Mouse (Mus musculus): Measurements from ENCODE around the gene Bag3.
A peak's percentile ranks its signal among the peaks of the same experiment; 100 is the strongest.
"Not testable (repeated sequence)": the region's sequence is repeated elsewhere in the genome, so short reads cannot be mapped to it uniquely, and the experiment has no call there.

Gene Bag3

DNA sequence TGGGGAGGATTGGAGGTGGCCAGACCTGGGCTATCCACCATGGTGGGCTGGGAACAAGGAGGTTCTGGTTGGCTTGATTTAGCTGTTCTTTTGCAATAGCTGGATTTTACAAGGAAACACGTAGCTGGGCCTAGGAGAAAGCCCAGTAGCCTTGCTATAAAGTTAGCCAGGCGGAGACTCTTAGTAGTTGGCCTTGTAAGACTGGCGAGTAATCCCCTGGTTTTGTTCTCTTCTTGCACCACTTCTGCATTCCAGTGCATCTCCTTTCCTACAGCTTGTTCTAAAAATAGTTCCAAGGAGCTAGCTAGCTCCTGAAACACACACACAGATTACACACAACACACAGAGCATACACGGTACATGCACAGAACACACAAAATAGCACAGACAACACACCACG lies 15.4 kb downstream of the Bag3 start:
- no peak for DNase-seq

GRCm38 (mm10) chr7:128540111-128540510 lies 16.7 kb downstream of the Bag3 start:
- DNase-seq: no peak

DNA sequence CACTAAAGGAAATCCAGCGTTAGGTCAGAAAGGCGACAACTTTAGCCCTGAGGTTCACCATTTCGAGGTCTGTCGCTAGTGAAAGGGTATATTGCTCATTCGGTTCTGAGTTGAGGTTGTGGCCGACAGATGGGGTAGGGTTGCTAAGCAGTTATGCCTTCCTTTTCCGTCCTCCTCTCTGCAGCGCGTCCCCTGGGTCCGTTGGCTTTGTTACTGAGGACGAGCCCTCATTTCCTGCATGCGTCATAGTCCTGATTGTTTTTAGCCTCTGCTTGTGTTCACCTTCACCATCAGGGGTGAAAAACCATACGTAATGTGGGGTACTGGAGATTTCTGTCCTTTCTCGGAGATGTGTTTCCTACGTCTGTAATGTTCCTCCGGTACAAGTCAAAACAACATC lies 17.3 kb downstream of the Bag3 start:
- DNase-seq: no peak

- DNase-seq: no peak
Observed at GRCm38 (mm10) chr7:128541186-128541585, 17.8 kb downstream of the Bag3 start.

- DNase-seq: no peak
Observed at GRCm38 (mm10) chr7:128541771-128542170, 18.4 kb downstream of the Bag3 start.

GRCm38 (mm10) chr7:128542488-128542887 lies 19.1 kb downstream of the Bag3 start:
- DNase-seq: no peak

DNA sequence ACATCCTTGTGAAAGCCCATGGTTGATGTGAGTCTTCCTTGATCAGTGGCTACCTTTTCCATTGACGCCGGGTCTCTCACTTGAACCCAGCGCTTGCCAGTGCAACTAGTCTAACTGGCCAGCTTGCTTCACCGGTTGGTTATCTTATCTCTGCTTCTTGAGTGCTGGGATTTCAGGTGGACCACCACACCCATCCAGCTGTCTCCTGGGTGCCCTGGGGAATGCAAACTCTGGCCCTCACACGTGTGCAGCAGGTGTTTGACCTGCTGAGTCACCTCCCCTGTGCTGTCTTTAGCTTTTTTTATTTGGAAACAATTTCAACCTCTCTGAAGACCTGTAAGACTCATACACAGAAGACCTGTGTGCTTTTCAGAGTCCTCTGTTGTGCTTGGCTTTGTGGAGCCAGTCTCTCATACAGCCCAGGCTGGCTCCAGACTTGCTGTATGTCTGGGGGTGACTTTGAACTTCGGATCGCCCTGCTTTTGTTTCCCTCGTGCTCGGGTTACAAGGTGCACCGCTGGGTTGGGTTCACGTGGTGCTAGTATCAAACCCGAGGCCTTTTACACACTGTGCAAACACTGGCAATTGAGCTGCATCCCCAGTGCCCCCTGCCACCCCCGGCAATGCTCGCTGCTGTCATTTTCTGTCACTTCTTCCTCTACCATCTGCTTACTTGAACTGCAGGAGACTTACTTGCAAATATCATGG lies 19.9 kb downstream of the Bag3 start:
- DNase-seq: no peak

DNA sequence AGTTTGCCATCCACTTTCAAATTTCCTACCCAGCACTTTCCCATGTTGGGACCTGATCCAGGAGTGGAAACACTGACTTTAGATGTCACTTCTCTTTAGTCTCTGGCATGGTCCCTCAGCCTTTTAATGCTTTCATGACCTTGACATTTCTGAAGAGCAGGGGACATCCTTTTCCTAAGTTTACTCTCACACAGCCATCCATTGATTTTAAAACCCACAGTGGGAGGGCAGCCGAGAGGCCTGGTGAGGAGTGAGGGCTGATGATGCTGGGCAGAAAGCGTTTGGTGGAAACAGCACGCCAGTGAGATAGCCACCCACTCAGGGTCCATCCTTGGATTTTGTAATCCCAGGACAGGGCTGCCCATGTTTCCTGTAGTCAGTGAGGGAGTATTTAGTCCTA lies 20.5 kb downstream of the Bag3 start:
- DNase-seq: no peak

GRCm38 (mm10) chr7:128544566-128545262 lies 21.3 kb downstream of the Bag3 start:
- DNase-seq: no peak

- DNase-seq: no peak
Observed at GRCm38 (mm10) chr7:128546031-128546430, 22.6 kb downstream of the Bag3 start.

GRCm38 (mm10) chr7:128549137-128549536 lies 25.7 kb downstream of the Bag3 start:
- no peak for DNase-seq

GRCm38 (mm10) chr7:128550328-128551086 lies 27.1 kb downstream of the Bag3 start:
- DNase-seq: no peak

GRCm38 (mm10) chr7:128551087-128551457 lies 27.7 kb downstream of the Bag3 start:
- DNase-seq: no peak

DNA sequence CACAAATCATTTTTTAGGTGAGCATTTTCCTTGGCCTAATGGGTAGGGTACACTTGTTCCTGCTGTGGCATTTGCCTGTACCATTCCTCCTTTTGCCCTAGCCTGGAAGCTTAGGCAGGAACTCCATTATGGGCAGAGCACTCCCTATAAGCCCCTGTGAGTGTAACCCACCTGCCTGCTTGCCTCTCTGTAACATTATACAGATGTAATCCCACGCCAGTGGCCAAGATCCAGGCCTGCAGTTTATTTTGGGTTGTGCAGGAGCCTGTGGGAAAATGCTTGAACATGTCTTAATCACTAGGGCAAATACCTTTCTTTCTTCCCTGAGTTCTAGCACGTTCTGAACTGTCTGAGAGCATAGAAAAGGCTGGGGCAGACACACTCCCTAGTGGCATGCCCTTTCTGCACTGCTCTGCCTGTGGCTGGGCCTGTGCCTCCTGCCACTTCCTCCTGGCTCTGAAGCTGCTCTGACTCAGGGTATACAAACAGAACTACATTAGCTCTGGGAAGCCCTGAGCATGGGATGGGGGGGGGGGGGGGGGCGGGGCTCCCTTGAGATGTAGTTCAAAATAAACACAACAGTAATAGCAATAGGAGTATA lies 29.8 kb downstream of the Bag3 start:
- no peak for DNase-seq

GRCm38 (mm10) chr7:128554502-128554901 lies 31.1 kb downstream of the Bag3 start:
- no peak for DNase-seq

DNA sequence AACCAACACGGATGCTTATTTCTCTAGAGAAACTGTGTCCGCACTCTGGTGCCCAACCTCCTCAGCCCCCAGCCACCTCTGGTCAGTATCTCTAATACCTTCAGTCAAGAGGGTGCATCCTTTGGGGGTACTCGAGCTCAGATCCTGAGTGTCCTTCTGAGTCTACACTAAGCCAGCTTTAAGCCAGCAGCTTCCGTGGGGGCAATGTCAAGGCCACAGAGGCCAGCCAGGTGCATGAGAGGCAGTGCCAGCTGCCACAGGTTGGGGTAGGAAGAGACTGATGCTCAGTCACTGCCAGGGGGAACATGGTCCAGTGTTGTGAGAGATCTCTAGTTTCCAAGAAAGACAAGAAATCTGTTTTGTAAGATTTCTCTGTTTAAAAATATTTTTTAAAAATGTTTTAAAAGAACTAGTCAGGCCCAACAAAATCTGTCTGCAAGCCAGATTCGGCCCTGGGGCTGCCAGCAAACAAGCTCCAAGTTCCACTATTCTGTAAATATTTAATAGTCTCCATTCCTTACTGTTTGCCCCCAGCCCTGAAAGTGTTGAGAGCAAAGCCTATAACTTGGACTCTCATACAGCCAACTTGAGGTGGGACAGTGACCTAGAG lies 31.8 kb downstream of the Bag3 start:
- no peak for DNase-seq

DNA sequence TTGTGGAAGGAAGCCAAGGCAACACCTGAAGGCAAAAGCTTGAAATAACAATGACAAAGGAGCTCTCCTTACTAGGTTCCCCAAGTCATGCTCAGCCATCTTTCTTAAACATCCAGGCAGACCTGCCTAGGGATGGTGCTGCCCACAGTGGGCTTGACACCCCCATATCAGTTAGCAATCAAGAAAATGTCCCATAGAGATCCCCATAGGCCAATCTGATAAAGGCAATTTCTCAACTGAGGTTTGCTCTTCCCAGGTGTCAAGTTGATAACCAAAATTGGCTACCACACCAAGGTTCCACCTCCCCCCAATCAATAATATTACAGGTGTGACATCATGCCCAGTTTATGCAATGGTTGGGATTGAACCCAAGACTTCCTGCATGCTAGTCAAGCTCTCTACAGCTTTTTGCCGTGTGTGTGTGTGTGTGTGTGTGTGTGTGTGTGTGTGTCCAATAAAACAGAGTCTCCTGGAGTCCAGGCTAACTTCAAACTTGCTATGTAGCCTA lies 33.6 kb downstream of the Bag3 start:
- no peak for DNase-seq

GRCm38 (mm10) chr7:128563373-128563772 lies 40.0 kb downstream of the Bag3 start:
- peak; percentile 58 for DNase-seq

GRCm38 (mm10) chr7:128566311-128566710 lies 42.9 kb downstream of the Bag3 start:
- DNase-seq: no peak

- no peak for DNase-seq
Observed at GRCm38 (mm10) chr7:128567561-128568244, 44.3 kb downstream of the Bag3 start.

DNA sequence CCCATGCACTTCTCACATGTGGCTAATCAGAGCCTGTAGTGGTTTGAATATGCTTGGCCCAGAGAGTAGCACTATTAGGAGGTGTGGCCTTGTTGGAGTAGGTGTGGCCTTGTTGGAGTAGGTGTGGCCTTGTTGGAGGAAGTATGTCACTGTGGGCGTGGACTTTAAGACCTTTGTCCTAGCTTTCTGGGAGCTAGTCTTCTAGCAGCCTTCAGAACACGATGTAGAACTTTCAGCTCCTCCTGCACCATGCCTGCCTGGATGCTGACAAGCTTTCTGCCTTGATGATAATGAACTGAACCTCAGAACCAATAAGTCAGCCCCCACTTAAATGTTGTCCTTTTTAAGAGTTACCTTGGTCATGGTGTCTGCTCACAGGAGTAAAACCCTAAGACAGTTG lies 46.0 kb downstream of the Bag3 start:
- not testable (repeated sequence) for DNase-seq

DNA sequence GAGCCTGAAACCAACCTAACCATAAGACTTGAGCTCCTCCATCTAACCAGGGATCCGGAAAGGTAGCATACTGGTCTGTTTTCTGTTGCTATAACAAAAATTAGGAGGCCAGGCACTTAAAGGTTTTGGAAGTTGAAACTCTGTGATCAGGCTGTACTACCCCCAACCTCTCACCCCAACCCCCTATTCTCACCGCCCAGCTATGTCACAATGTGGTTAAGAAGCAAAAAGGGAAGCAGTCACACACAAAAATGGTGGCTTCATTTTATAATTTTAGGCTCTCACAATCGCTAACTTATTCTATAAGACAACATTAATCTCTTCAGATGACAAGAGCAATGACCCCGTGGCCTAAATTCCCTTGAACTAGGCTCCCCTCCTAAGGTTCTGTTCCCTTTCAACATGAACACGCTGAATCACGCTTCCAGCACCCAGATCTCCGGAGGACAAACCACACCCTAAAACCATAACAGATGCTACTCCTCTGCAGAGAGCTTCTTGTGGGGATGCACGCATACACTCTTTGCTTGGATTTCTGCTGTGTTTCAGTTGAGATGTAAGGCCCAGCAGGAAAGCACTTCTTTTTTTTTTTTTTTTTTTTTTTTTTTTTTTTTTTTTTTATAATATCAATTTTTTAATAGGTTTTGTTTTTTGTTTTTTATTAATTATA lies 46.7 kb downstream of the Bag3 start:
- peak; percentile 14 for DNase-seq
